Mouse (Mus musculus): ENCODE results near the gene Glis3. TPM values are rescaled to one million over a fixed set of nuclear protein-coding genes. Genes with fewer than 3 reads are reported as not detected.

The Glis3 gene
- total RNA-seq, 1 experiment = 3.3 TPM

DNA sequence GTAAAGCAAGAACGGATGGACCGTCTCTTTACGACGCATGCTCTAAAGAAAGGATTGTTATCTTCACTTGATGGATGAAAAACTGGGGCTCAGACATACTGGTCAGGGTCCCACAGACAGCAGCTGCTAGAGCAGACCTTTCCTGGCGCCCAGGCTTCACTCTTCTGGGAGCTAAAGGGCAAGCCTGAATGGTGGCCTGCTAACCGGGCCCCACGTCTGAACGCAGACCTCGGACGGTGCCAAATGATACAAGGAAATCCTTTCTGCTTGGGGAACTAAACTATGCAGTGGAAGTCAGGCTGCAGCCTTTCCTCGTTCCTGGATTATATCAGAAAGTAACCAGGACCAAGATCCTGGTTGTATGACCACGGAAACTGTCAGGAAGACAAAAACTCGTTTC, 86.9 kb downstream of the Glis3 start:
- Histone ChIP-seq H3K9me3 (ENCODE audit: control insufficient read depth, insufficient read depth, low read depth, low read length) (no peaks in the 10 kb centered on the region), H3K36me3 (ENCODE audit: control insufficient read depth, insufficient read depth, low read length, poor library complexity, severe bottlenecking) (no peaks in the 10 kb centered on the region), H3K27ac (ENCODE audit: insufficient read depth, low read depth, low read length, poor library complexity, severe bottlenecking) (no peak overlapping the region), H3K9ac (ENCODE audit: insufficient read depth, low read depth, low read length, poor library complexity, severe bottlenecking) (no peak overlapping the region), H3K4me3 (ENCODE audit: insufficient read depth in 1 of 2, low read depth in 1 of 2, low read length in 2 of 2, poor library complexity in 1 of 2, severe bottlenecking in 1 of 2) (no peak overlapping the region), H3K4me1 (ENCODE audit: control insufficient read depth in 2 of 2, insufficient read depth in 2 of 2, low read length in 2 of 2, poor library complexity in 1 of 2) (no peaks in the 10 kb centered on the region)
- DNase-seq (ENCODE audit: low read depth, low spot score) = no peak
- in situ Hi-C loops (cut with MboI; ENCODE audit: low sequenced_read_pairs in 2 of 2, unreplicated experiment in 2 of 2) = no loop called here
- TF ChIP-seq MAFK (IDR thresholded peaks at IDR 0.05; ENCODE audit: insufficient read depth, low read depth, low read length) = no peak
- TF ChIP-seq HCFC1 (IDR thresholded peaks at IDR 0.05; ENCODE audit: borderline replicate concordance, insufficient read depth, low read length) = no peak
- no peak for TF ChIP-seq ZNF384 (IDR thresholded peaks at IDR 0.05; ENCODE audit: low read depth, low read length)
- no peak for TF ChIP-seq CHD2 (IDR thresholded peaks at IDR 0.05; ENCODE audit: low read depth, low read length)
- TF ChIP-seq ZC3H11A (IDR thresholded peaks at IDR 0.05; ENCODE audit: borderline replicate concordance, low read depth, low read length) = no peak

GRCm38 (mm10) chr19:28591736-28592477, 88.0 kb downstream of the Glis3 start:
- Histone ChIP-seq H3K9me3 (ENCODE audit: control insufficient read depth, insufficient read depth, low read depth, low read length) (no peaks in the 10 kb centered on the region), H3K4me3 (ENCODE audit: insufficient read depth in 1 of 2, low read depth in 1 of 2, low read length in 2 of 2, poor library complexity in 1 of 2, severe bottlenecking in 1 of 2) (no peak overlapping the region), H3K27ac (ENCODE audit: insufficient read depth, low read depth, low read length, poor library complexity, severe bottlenecking) (no peak overlapping the region), H3K36me3 (ENCODE audit: control insufficient read depth, insufficient read depth, low read length, poor library complexity, severe bottlenecking) (no peaks in the 10 kb centered on the region), H3K4me1 (ENCODE audit: control insufficient read depth in 2 of 2, insufficient read depth in 2 of 2, low read length in 2 of 2, poor library complexity in 1 of 2) (no peaks in the 10 kb centered on the region), H3K9ac (ENCODE audit: insufficient read depth, low read depth, low read length, poor library complexity, severe bottlenecking) (no peak overlapping the region)
- TF ChIP-seq ZNF384 (IDR thresholded peaks at IDR 0.05; ENCODE audit: low read depth, low read length) (no peak), ZC3H11A (IDR thresholded peaks at IDR 0.05; ENCODE audit: borderline replicate concordance, low read depth, low read length) (no peak), CHD2 (IDR thresholded peaks at IDR 0.05; ENCODE audit: low read depth, low read length) (no peak), MAFK (IDR thresholded peaks at IDR 0.05; ENCODE audit: insufficient read depth, low read depth, low read length) (no peak), HCFC1 (IDR thresholded peaks at IDR 0.05; ENCODE audit: borderline replicate concordance, insufficient read depth, low read length) (no peak)
- DNase-seq (ENCODE audit: low read depth, low spot score) = no peak
- in situ Hi-C loops (cut with MboI; ENCODE audit: low sequenced_read_pairs in 2 of 2, unreplicated experiment in 2 of 2) = no loop called here

- Histone ChIP-seq H3K4me3 (ENCODE audit: insufficient read depth in 1 of 2, low read depth in 1 of 2, low read length in 2 of 2, poor library complexity in 1 of 2, severe bottlenecking in 1 of 2) (no peak overlapping the region), H3K36me3 (ENCODE audit: control insufficient read depth, insufficient read depth, low read length, poor library complexity, severe bottlenecking) (no peaks in the 10 kb centered on the region), H3K9ac (ENCODE audit: insufficient read depth, low read depth, low read length, poor library complexity, severe bottlenecking) (no peak overlapping the region), H3K9me3 (ENCODE audit: control insufficient read depth, insufficient read depth, low read depth, low read length) (no peaks in the 10 kb centered on the region), H3K4me1 (ENCODE audit: control insufficient read depth in 2 of 2, insufficient read depth in 2 of 2, low read length in 2 of 2, poor library complexity in 1 of 2) (no peaks in the 10 kb centered on the region), H3K27ac (ENCODE audit: insufficient read depth, low read depth, low read length, poor library complexity, severe bottlenecking) (no peak overlapping the region)
- TF ChIP-seq HCFC1 (IDR thresholded peaks at IDR 0.05; ENCODE audit: borderline replicate concordance, insufficient read depth, low read length) (no peak), CHD2 (IDR thresholded peaks at IDR 0.05; ENCODE audit: low read depth, low read length) (no peak), MAFK (IDR thresholded peaks at IDR 0.05; ENCODE audit: insufficient read depth, low read depth, low read length) (no peak), ZNF384 (IDR thresholded peaks at IDR 0.05; ENCODE audit: low read depth, low read length) (no peak), ZC3H11A (IDR thresholded peaks at IDR 0.05; ENCODE audit: borderline replicate concordance, low read depth, low read length) (no peak)
- DNase-seq (ENCODE audit: low read depth, low spot score) = no peak
- in situ Hi-C loops (cut with MboI; ENCODE audit: low sequenced_read_pairs in 2 of 2, unreplicated experiment in 2 of 2) = no loop called here
Measured at GRCm38 (mm10) chr19:28580499-28580898, 99.4 kb downstream of the Glis3 start.

- no peak overlapping the region for H3K9ac ChIP-seq (ENCODE audit: insufficient read depth, low read depth, low read length, poor library complexity, severe bottlenecking)
- no peak for DNase-seq (ENCODE audit: low read depth, low spot score)
- no peak overlapping the region for H3K4me3 ChIP-seq (ENCODE audit: insufficient read depth in 1 of 2, low read depth in 1 of 2, low read length in 2 of 2, poor library complexity in 1 of 2, severe bottlenecking in 1 of 2)
Measured at GRCm38 (mm10) chr19:28579724-28580375, 100.0 kb downstream of the Glis3 start.

More at GRCm38 (mm10) chr19:28579724-28580375, 100.0 kb downstream of the Glis3 start:
- no peaks in the 10 kb centered on the region for H3K4me1 ChIP-seq (ENCODE audit: control insufficient read depth in 2 of 2, insufficient read depth in 2 of 2, low read length in 2 of 2, poor library complexity in 1 of 2)
- in situ Hi-C loops (cut with MboI; ENCODE audit: low sequenced_read_pairs in 2 of 2, unreplicated experiment in 2 of 2) = no loop called here
- TF ChIP-seq CHD2 (IDR thresholded peaks at IDR 0.05; ENCODE audit: low read depth, low read length) = no peak
- H3K36me3 ChIP-seq (ENCODE audit: control insufficient read depth, insufficient read depth, low read length, poor library complexity, severe bottlenecking) = no peaks in the 10 kb centered on the region
- no peaks in the 10 kb centered on the region for H3K9me3 ChIP-seq (ENCODE audit: control insufficient read depth, insufficient read depth, low read depth, low read length)
- no peak overlapping the region for H3K27ac ChIP-seq (ENCODE audit: insufficient read depth, low read depth, low read length, poor library complexity, severe bottlenecking)

All from ES-E14 (cell line).